Mouse (Mus musculus) liver, embryonic 13.5 days (tissue): ENCODE results near the gene Tenm4. TPM values are rescaled to one million over a fixed set of nuclear protein-coding genes. Genes with fewer than 3 reads are reported as not detected.
"Not testable (repeated sequence)": the region's sequence is repeated elsewhere in the genome, so short reads cannot be mapped to it uniquely, and the experiment has no call there.

ENCODE experiments used
- ATAC-seq: fragments of 200-750 bp; cut with Nextera tagmentation; 2 replicates; pipeline ENCODE4 v1.8.0; 2017; ENCODE audit warnings: low read depth, mild to moderate bottlenecking, moderate number of reproducible peaks, moderate library complexity
- DNase-seq: peaks from one replicate; pipeline ENCODE4 v3.0.0; 2022
- H3K27ac ChIP-seq: fragments of 300-500 bp; sonication (generic); 2 replicates; pipeline ENCODE4 v1.5.1; 2015; ENCODE audit warnings: moderate library complexity, mild to moderate bottlenecking, inconsistent platforms
- H3K27me3 ChIP-seq: fragments of 300-500 bp; sonication (generic); 2 replicates; pipeline ENCODE4 v1.6.1; 2015; ENCODE audit warnings: mild to moderate bottlenecking, inconsistent platforms
- H3K36me3 ChIP-seq: fragments of 300-500 bp; sonication (generic); 2 replicates; pipeline ENCODE4 v1.6.1; 2015; ENCODE audit warnings: mild to moderate bottlenecking, inconsistent platforms
- H3K4me1 ChIP-seq: fragments of 300-500 bp; sonication (generic); replicated peaks from 2 replicates; pipeline ENCODE4 v1.6.1; 2015; ENCODE audit warnings: inconsistent platforms
- H3K4me2 ChIP-seq: fragments of 300-500 bp; sonication (generic); 2 replicates; pipeline ENCODE4 v1.6.1; 2015; ENCODE audit warnings: inconsistent platforms, mild to moderate bottlenecking, moderate library complexity
- H3K4me3 ChIP-seq: fragments of 300-500 bp; sonication (generic); replicated peaks from 2 replicates; pipeline ENCODE4 v1.5.1; 2015; ENCODE audit warnings: mild to moderate bottlenecking, inconsistent platforms
- H3K9ac ChIP-seq: fragments of 300-500 bp; sonication (generic); 2 replicates; pipeline ENCODE4 v1.6.1; 2015; ENCODE audit warnings: mild to moderate bottlenecking, inconsistent platforms
- H3K9me3 ChIP-seq: fragments of 300-500 bp; sonication (generic); replicated peaks from 2 replicates; pipeline ENCODE4 v1.6.1; 2016; ENCODE audit warnings: inconsistent platforms
- WGBS: fragments of 180-500 bp; shearing (Covaris S2); methylation state at CpG from one replicate; pipeline ENCODE4 v1.1.7; 2015; ENCODE audit not compliant: insufficient replicate concordance; 5-methylcytosine and 5-hydroxymethylcytosine counted together
- polyA plus RNA-seq: library from polyadenylated mRNA; unstranded; fragments of >200 nt; fragmentation: Nextera tagmentation; extraction: Ambion mirVana; gene quantifications from 2 replicates; pipeline ENCODE4 v1.2.1, GENCODE M21; 2015

Gene Tenm4
- polyA plus RNA-seq, 1 experiment from 2014 or later = 0.47 TPM

GRCm38 (mm10) chr7:96914031-96914430 is 743.0 kb downstream of the Tenm4 start:
- Histone ChIP-seq H3K4me2 (no peak overlapping the region), H3K36me3 (no peaks in the 10 kb centered on the region), H3K4me1 (no peaks in the 10 kb centered on the region), H3K4me3 (no peak overlapping the region), H3K9me3 (no peaks in the 10 kb centered on the region), H3K9ac (no peak overlapping the region), H3K27me3 (0 out of 2 replicates have a peak, but pooled peaks cover 3% of the 10 kb centered on the region), H3K27ac (no peak overlapping the region)
- 8% methylated on average over 6 of the region's 6 CpGs for WGBS
- peak; percentile 62 for DNase-seq
- peak; percentile 53; the same call in 1 of the 2 replicates for ATAC-seq

DNA sequence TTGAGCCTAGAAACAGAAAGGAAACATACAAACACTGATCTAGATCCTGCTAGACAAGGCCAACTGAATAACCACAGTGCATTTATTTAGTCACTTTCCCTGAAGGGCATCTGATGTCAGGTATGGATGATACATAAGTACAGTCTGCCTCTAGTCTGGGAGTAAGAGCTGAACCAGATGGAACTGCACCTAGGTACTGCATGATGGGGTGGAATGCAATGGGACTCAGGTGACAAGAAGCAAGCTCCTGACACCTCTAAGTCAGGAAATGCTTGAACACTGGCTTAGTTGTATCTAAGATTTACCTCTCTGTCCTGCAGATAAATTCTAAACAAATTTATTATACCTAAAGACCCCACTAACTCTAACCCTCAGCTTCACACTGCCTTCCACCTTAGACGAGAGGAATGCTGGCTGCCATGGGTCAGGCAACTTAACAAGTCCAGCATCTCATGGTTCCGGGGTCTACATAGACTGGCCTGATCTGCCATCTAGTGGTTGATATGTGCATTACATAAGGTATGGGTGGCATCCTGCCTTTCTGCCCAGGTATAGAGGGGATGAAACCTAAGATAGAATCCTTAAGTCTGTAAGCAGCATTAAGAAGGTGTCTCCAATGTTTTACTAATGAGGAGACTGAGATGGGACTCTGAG is 744.5 kb downstream of the Tenm4 start:
- H3K9me3 ChIP-seq = no peaks in the 10 kb centered on the region
- no peak overlapping the region for H3K4me3 ChIP-seq
- WGBS = 1% methylated on average over 2 of the region's 2 CpGs
- peak; percentile 63; the same call in 1 of the 2 replicates for ATAC-seq
- H3K27ac ChIP-seq = no peak overlapping the region
- no peaks in the 10 kb centered on the region for H3K36me3 ChIP-seq
- DNase-seq = peak; percentile 33
- no peak overlapping the region for H3K9ac ChIP-seq
- H3K4me1 ChIP-seq = no peaks in the 10 kb centered on the region
- H3K4me2 ChIP-seq = no peak overlapping the region
- H3K27me3 ChIP-seq = 0 out of 2 replicates have a peak, but pooled peaks cover 3% of the 10 kb centered on the region

- Histone ChIP-seq H3K4me1 (no peaks in the 10 kb centered on the region), H3K9me3 (no peaks in the 10 kb centered on the region), H3K4me2 (no peak overlapping the region), H3K36me3 (no peaks in the 10 kb centered on the region), H3K27ac (no peak overlapping the region), H3K27me3 (0 out of 2 replicates have a peak, but pooled peaks cover 3% of the 10 kb centered on the region), H3K9ac (no peak overlapping the region), H3K4me3 (no peak overlapping the region)
- 63% methylated on average over 7 of the region's 7 CpGs for WGBS
- DNase-seq (no peak), ATAC-seq (no peak)
Observed at GRCm38 (mm10) chr7:96920447-96921095, 749.5 kb downstream of the Tenm4 start.

- Histone ChIP-seq H3K4me2 (no peak overlapping the region), H3K4me3 (no peak overlapping the region), H3K9me3 (no peaks in the 10 kb centered on the region), H3K9ac (no peak overlapping the region), H3K4me1 (no peaks in the 10 kb centered on the region), H3K36me3 (no peaks in the 10 kb centered on the region), H3K27ac (no peak overlapping the region), H3K27me3 (0 out of 2 replicates have a peak, but pooled peaks cover 3% of the 10 kb centered on the region)
- WGBS = 73% methylated on average over 2 of the region's 2 CpGs
- DNase-seq (no peak), ATAC-seq (no peak; the same call in 1 of the 2 replicates)
Observed at GRCm38 (mm10) chr7:96922927-96923326, 751.9 kb downstream of the Tenm4 start.

DNA sequence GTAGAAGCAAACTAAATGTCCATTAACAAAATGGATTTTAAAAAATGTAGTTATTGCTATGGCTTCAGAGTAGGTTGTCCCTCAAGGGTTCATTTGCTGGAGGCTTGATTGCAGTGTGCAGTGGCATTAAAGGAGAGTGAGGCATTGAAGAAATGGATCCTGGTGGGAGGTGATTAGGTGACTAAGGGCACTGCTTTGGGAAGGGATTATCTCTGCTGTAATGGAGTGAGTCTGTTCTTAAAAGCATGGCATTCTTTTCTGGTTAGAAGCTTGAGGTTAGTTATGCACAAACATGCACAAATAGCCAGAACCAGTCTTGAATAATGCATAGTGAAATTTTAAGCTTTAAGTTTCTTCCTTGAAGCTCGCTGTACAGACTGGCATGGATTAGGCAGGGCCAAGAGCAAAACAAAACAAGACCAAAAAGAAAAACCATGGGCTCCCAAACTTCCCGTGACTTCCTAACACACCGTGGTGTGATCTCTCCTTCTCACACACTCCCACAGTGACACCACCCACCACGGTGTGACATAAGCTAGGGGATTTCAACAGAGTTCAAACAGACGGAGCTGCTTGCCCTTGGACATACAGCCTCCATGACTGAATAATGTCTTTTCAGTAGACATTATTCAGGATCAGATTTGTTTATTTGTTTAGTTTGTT is 772.8 kb downstream of the Tenm4 start:
- Histone ChIP-seq H3K36me3 (no peaks in the 10 kb centered on the region), H3K4me3 (no peak overlapping the region), H3K4me1 (no peaks in the 10 kb centered on the region), H3K27me3 (0 out of 2 replicates have a peak, but pooled peaks cover 7% of the 10 kb centered on the region), H3K4me2 (no peak overlapping the region), H3K9ac (no peak overlapping the region), H3K9me3 (no peaks in the 10 kb centered on the region), H3K27ac (no peak overlapping the region)
- 67% methylated on average over 5 of the region's 5 CpGs for WGBS
- ATAC-seq (no peak), DNase-seq (no peak)

- H3K27ac ChIP-seq, DNase-seq, H3K9me3 ChIP-seq, H3K27me3 ChIP-seq, H3K36me3 ChIP-seq, H3K4me1 ChIP-seq, H3K9ac ChIP-seq, H3K4me3 ChIP-seq, ATAC-seq, H3K4me2 ChIP-seq: not testable (repeated sequence)
- WGBS = 35% methylated on average over 8 of the region's 8 CpGs
Observed at GRCm38 (mm10) chr7:96946501-96946900, 775.5 kb downstream of the Tenm4 start.

GRCm38 (mm10) chr7:96951281-96952051 is 780.4 kb downstream of the Tenm4 start, which contains the start of gene Nars2:
Gene Nars2, plus strand, starts transcription at chr7:96951505.
- under 1% methylated on average over 62 of the region's 62 CpGs for WGBS
- peaks cover 33% of the 10 kb centered on the region for H3K4me1 ChIP-seq
- peak; percentile 100 for ATAC-seq

DNA sequence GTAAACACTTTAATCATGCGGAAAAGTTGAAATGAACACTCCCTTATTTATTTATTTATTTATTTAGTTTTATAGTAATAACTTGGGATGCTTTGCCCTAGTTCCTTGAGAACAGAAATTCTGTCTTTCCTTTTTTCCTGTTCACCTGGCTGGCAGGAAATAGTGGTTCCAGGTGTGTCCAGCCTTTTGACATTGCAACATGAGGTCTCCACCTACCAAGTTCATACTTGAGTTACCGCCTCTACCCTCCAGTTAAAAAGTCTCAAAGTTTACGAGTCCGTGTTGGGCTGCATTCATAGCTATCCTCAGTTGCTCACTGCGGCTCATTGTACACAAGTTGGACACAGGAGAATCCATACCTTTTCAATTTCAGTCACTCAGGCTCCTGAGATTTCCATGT is 781.0 kb downstream of the Tenm4 start:
- no peaks in the 10 kb centered on the region for H3K27me3 ChIP-seq
- DNase-seq = no peak
- peaks cover 7% of the 10 kb centered on the region for H3K36me3 ChIP-seq
- H3K9ac ChIP-seq = peak overlapping the region; percentile 95
- H3K27ac ChIP-seq = peak overlapping the region; percentile 88; the same call in 1 of the 2 replicates
- H3K4me3 ChIP-seq = peak overlapping the region; percentile 93
- WGBS = 18% methylated on average over 5 of the region's 5 CpGs
- H3K9me3 ChIP-seq = no peaks in the 10 kb centered on the region
- peaks cover 35% of the 10 kb centered on the region for H3K4me1 ChIP-seq
- H3K4me2 ChIP-seq = peak overlapping the region; percentile 85
- no peak for ATAC-seq

More at GRCm38 (mm10) chr7:96951281-96952051, 780.4 kb downstream of the Tenm4 start, which contains the start of gene Nars2:
- Histone ChIP-seq H3K36me3 (0 out of 2 replicates have a peak, but pooled peaks cover 5% of the 10 kb centered on the region), H3K27ac (peak within 1 kb of the TSS; percentile 88), H3K9ac (peak within 1 kb of the TSS; percentile 95), H3K4me3 (peak within 1 kb of the TSS; percentile 93), H3K27me3 (no peaks in the 10 kb centered on the region), H3K4me2 (peak within 1 kb of the TSS; percentile 85), H3K9me3 (no peaks in the 10 kb centered on the region)
- peak; percentile 93 for DNase-seq

DNA sequence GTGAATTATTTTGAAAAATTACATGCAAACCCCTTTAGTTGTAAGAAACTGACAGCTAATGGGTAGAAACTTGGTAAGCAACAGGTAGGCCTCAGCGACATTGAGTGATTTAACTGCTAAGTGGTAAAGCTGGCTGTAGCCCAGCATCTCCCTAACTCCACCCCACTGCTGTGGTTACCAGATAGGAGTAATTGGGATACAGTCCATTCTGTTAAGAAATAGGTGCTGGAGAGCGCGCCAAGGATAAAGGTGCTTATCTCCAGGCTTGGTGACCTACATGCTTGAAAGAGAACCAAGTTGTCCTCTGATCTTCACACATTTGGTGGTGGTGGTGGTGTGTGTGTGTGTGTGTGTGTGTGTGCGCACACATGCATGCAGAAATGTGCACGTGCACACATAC is 788.1 kb downstream of the Tenm4 start:
- 35% methylated on average over 5 of the region's 5 CpGs for WGBS
- no peaks in the 10 kb centered on the region for H3K27me3 ChIP-seq
- H3K4me3 ChIP-seq = no peak overlapping the region
- H3K36me3 ChIP-seq = peaks cover 48% of the 10 kb centered on the region
- peak overlapping the region; percentile 44 for H3K4me2 ChIP-seq
- H3K27ac ChIP-seq = peak overlapping the region; percentile 80
- ATAC-seq (peak; percentile 99), DNase-seq (peak; percentile 73)
- H3K9ac ChIP-seq = peak overlapping the region; percentile 37
- H3K9me3 ChIP-seq = no peaks in the 10 kb centered on the region
- H3K4me1 ChIP-seq = peaks cover 47% of the 10 kb centered on the region
